Mouse (Mus musculus) left cerebral cortex, adult 8-10 months (tissue): ENCODE measurements around the gene Rab12. TPM values are rescaled to one million over a fixed set of nuclear protein-coding genes. Genes with fewer than 3 reads are reported as not detected.

Experiments used
- DNase-seq, 2 experiments: peaks; one replicate each; pipeline ENCODE4 v3.0.0; 2022; ENCODE audit warnings: low spot score in 2 of 2
- total RNA-seq, 4 experiments: library from RNA; stranded (reverse); gene quantifications; 2 replicates each; pipeline ENCODE4 v1.2.4; 2022

Rab12 gene
- total RNA-seq, 4 experiments from 2014 or later = 110 to 126 (median 118) TPM

DNA sequence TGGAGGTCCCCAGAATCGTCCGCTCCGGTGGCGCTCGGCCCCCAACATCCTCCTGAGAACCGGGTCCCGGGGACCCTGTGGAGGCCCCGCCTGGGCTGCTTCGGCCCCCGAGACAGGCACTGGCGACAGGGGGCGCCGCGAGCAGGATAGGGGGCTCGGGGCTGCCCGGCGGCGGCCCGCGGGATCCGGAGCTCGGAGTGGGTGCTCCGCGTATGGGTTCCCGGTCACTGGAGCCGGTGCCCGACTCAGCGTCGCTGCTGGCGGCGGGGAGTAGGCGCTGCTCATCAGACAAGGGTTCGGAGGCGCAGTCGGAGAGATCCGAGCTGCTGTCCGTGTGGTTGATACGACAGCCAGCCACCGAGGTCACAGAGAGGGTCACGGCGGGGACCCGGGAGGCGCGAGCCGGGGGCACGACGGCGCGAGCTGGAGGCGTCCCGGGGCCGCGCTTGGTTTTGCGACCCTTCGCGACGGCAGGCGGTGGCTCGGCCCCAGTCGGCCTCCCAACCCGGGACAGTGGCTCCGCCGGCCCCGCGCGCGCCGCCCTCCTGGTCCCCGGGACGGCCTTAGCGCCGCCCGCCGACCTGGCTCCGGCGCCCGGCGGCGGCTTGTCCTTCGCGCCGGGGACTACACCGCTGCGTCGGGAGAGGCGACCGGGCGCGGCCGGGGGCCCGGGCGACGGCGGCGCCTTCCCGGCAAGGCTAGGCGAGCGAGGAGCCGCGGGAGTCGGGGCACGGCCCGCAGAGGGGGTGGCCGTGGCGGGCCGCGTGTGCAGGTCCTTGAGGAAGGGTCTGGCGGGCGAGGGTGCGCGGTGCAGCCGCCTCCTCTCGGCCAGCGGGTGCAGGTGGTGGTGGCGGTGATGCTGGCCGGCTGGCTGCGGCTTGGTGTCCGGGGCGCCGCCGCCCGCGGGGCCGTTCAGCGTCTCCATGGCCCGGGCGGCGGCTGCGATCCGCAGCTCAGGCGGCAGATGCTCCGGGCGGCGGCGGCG lies 70.8 kb downstream of the Rab12 start:
- no peak for DNase-seq

DNA sequence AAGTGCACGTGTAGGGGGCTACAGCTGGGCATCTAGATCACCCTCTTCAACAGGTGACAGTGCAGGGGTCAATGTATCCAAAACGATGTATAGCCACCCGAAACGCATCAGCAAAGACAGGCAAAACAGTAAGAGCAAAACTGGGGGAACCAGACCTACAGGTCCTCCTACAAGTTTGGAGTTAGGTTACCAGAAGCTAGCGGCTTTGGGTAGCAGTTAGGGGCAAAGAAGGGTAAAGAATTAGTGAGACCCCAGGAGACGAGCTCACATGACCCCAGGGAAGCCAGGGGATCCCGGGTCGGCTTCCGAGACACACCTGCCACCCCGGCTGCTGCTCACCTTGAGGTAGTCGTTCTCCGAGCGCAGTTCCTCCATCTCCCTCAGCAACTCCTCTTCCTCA lies 71.6 kb downstream of the Rab12 start:
- no peak for DNase-seq

DNA sequence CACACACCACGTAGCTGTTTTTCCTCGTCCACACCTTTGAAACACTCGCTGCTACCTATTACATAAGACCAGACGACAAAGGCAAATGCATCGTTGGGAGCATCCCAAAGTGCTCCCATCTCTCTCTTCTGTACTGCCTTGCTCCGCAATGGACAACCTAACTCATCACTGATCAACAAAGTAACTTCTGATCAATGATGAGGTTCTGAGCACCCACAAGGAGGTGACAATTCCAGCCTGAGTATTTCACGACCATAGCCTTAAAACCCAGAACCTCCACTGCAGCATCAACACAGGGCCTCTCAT lies 72.6 kb downstream of the Rab12 start:
- no peak for DNase-seq

DNA sequence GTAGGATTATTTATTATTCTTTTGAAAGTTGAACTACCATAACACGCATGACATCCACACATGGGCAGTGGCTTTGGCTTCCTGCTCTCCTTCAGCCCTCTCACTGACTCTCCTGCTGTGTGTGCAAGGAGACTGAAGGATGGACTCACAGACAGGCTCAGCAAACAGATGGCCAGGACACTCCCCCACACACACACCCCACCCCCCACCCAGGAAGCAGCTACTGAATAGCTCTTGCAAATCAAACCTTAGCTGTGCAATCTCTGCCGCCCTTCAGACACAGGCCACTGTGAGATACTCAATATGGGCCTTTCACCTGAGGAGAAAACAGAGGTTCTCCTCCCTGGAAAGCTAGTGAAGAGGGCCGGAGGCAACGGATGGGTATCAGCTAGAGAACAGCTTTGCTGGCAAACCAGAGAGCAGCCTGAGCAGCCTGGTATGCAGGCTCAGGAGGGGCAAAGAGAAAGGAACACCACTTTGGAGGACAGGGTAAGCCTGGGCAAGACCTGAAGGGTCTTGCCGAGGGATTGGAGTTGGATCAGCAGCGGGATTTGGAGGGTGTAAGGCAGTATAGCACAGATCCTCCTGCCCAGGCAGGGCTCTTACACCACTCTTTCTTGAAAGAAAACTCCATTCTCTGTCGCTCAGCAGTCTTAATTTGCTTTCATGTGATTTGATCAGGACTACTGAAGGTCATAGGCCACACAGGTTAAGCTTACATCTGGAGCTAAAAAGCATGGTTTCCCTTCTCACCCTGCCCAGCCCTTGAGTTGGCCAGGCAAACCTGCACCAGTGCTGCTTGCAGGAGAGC lies 73.1 kb downstream of the Rab12 start:
- no peak for DNase-seq

Other genes with a start within 250 kb of the Rab12 start
- gene Mtcl1, start 70.0 kb downstream of the Rab12 start, total RNA-seq = 100 to 1,000 TPM; 111 to 123 (median 120) TPM
- gene Themis3, start 74.9 kb upstream of the Rab12 start, total RNA-seq = under 1 TPM in 2 of 4 experiments, not detected in 2; 0.14 to 0.21 TPM